In genomic region chr9:124480361-124480980, GRCm38 (mm10) we compare ENCODE assay signal across 24 mouse cellular contexts. TPM values are rescaled to one million over a fixed set of nuclear protein-coding genes. Genes with fewer than 3 reads are reported as not detected.
DNase-seq lines count a peak whose midpoint lies in the region; ATAC-seq and TF ChIP-seq lines count a peak whose summit lies in the region.
"Not testable (repeated sequence)": the region's sequence is repeated elsewhere in the genome, so short reads cannot be mapped to it uniquely, and the experiment has no call there.
"Had no signal": no experiment of that assay in that cellular context is flagged by ENCODE, and none has a peak within 500 bp of the region (broad histone marks: within the 10 kb centered on the region; RNA-seq: fewer than 3 reads in every experiment).

No protein-coding gene starts in this region.

- TF ChIP-seq CTCF in liver, postnatal 0 days (IDR thresholded peaks at IDR 0.05; ENCODE audit: low read depth): not testable (repeated sequence)

- H3K9me3 ChIP-seq in heart, embryonic 13.5 days: peaks cover 16% of the 10 kb centered on the region
- H3K9me3 ChIP-seq in liver, postnatal 0 days (ENCODE audit: low read length): not testable (repeated sequence)

- H3K27me3 ChIP-seq in heart, embryonic 13.5 days (replicated peaks); liver, postnatal 0 days (ENCODE audit: insufficient read depth, low read length): not testable (repeated sequence)

- H3K4me1 ChIP-seq in heart, embryonic 13.5 days: peaks cover 25% of the 10 kb centered on the region
- H3K4me1 ChIP-seq in liver, postnatal 0 days (ENCODE audit: insufficient read depth): not testable (repeated sequence)

- H3K4me2 ChIP-seq in heart, embryonic 13.5 days: peak overlapping the region; percentile 6; the same call in 1 of the 2 replicates
- 0 out of 2 replicates have a peak overlapping the region, but pooled peaks have one; percentile 6 for H3K4me2 ChIP-seq in liver, postnatal 0 days (ENCODE audit: low read depth, low read length)

- not testable (repeated sequence) for H3K27ac ChIP-seq in heart, embryonic 13.5 days (replicated peaks); liver, postnatal 0 days (ENCODE audit: low read depth)

- intact Hi-C loops in heart, postnatal 10 days (cut with DNase I): not testable (repeated sequence)

- ATAC-seq in heart, embryonic 13.5 days (ENCODE audit: extremely low read depth, insufficient number of reproducible peaks, low FRiP score, low TSS enrichment); liver, postnatal 0 days: not testable (repeated sequence)

- peaks cover 14% of the 10 kb centered on the region for H3K36me3 ChIP-seq in heart, embryonic 13.5 days
- H3K36me3 ChIP-seq in liver, postnatal 0 days (replicated peaks; ENCODE audit: insufficient read depth, low read length): not testable (repeated sequence)

- peak; percentile 7 for DNase-seq in ZHBTc4 (ENCODE audit: low read depth, low spot score)
- DNase-seq in heart, postnatal 10 days: peak; percentile 31 to 39
- peak; percentile 35 to 51 for DNase-seq in kidney, postnatal 4 days
- DNase-seq in liver, postnatal 0 days: peak; percentile 19
- peak; percentile 7 for DNase-seq in urinary bladder, postnatal 14 days (ENCODE audit: low spot score)

- not testable (repeated sequence) for TF ChIP-seq EP300 in liver, postnatal 0 days (IDR thresholded peaks at IDR 0.05; ENCODE audit: low read depth)

- not testable (repeated sequence) for H3K4me3 ChIP-seq in heart, embryonic 13.5 days; liver, postnatal 0 days (ENCODE audit: low read depth, low read length)

- 45% methylated on average over 13 of the region's 15 CpGs for WGBS in heart, embryonic 13.5 days
- WGBS in liver, postnatal 0 days (ENCODE audit: insufficient replicate concordance): 49% methylated on average over 11 of the region's 15 CpGs

- not testable (repeated sequence) for H3K9ac ChIP-seq in heart, embryonic 13.5 days; liver, postnatal 0 days (replicated peaks)

RNA-seq across cellular contexts. Expression of gene Ppp2r3d, which starts 3.8 kb away (rescaled TPM):
- 116 and 118 TPM in 2 replicates for polyA plus RNA-seq in heart, embryonic 13.5 days (2015; fragmentation: Nextera tagmentation; extraction: Ambion mirVana)
- total RNA-seq in heart, postnatal 10 days (2021): 100 to 1,000 TPM; 146 to 151 TPM
- 38.7 and 40.7 TPM in 2 replicates for polyA plus RNA-seq in liver, postnatal 0 days (2015; fragmentation: Nextera tagmentation; extraction: Ambion mirVana)

RNA-seq across cellular contexts. Expression of gene Gm21836, which starts 13.1 kb away (rescaled TPM):
- polyA plus RNA-seq in heart, embryonic 13.5 days (2015; fragmentation: Nextera tagmentation; extraction: Ambion mirVana): not detected in 2 replicates
- not detected for total RNA-seq in heart, postnatal 10 days (2021)
- polyA plus RNA-seq in liver, postnatal 0 days (2015; fragmentation: Nextera tagmentation; extraction: Ambion mirVana): not detected in 2 replicates
- total RNA-seq: adrenal gland, postnatal 10 days; adrenal gland, postnatal 4 days; CH12.LX; common myeloid progenitor, adult 5-6 weeks; ES-E14; gastrocnemius, adult 8-10 months; gastrocnemius, postnatal 36 days; heart, adult 2 months; heart, postnatal 25 days had no signal
- polyA plus RNA-seq: brain, embryonic 14.5 days; embryonic facial prominence, embryonic 11.5 days; embryonic facial prominence, embryonic 15.5 days; erythroblast, embryonic 14.5 days; forebrain, embryonic 11.5 days; forebrain, embryonic 15.5 days; heart, adult 2 months; heart, embryonic 11.5 days; hindbrain, embryonic 11.5 days; hindbrain, embryonic 15.5 days had no signal
